13 mouse cellular contexts compared by ENCODE assay signal in the genomic region with DNA sequence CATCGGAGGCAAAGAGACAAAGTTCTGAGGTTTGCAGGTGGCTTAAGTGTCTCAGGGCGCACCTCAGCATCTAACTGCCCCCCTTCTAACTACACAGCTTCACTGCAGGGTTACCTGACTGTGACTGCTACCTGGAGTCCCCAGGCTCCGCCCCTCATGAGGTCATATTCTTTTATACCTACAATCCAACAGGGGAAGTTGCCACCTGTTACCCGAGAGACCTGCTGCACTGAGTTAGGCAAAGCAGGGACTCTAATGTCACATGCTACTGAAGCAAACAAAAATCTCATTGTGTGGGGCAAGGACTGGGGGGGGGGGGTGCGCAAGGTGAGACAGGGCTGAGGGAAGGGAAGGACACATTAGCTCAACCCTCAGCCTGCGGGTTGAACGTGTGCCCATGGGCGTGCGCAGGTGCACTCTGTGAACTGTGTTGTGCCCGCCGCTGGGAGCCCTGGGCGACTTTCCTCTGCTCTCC. TPM values are rescaled to one million over a fixed set of nuclear protein-coding genes. Genes with fewer than 3 reads are reported as not detected.
DNase-seq lines count a peak whose midpoint lies in the region; ATAC-seq and TF ChIP-seq lines count a peak whose summit lies in the region.
"Had no signal": no experiment of that assay in that cellular context is flagged by ENCODE, and none has a peak within 500 bp of the region (broad histone marks: within the 10 kb centered on the region; RNA-seq: fewer than 3 reads in every experiment).

A gene (minus strand): TSS at position 129 of the 475 bp plus-strand sequence.

- H3K4me1 ChIP-seq in hindbrain, postnatal 0 days (ENCODE audit: insufficient read depth, low read length): no peaks in the 10 kb centered on the region
- H3K4me1 ChIP-seq in hindbrain, embryonic 11.5 days (replicated peaks; ENCODE audit: control insufficient read depth, insufficient read depth, low read length): no peaks in the 10 kb centered on the region
- no peaks in the 10 kb centered on the region for H3K4me1 ChIP-seq in embryonic facial prominence, embryonic 14.5 days (ENCODE audit: control insufficient read depth, insufficient read depth, low read length)
- H3K4me1 ChIP-seq in heart, embryonic 12.5 days (replicated peaks): no peaks in the 10 kb centered on the region

- no peaks in the 10 kb centered on the region for H3K27me3 ChIP-seq in hindbrain, postnatal 0 days (ENCODE audit: insufficient read depth, low read length)
- no peaks in the 10 kb centered on the region for H3K27me3 ChIP-seq in hindbrain, embryonic 11.5 days (ENCODE audit: control insufficient read depth, insufficient read depth, low read length)
- no peaks in the 10 kb centered on the region for H3K27me3 ChIP-seq in embryonic facial prominence, embryonic 14.5 days (replicated peaks; ENCODE audit: control insufficient read depth, insufficient read depth, low read length)
- H3K27me3 ChIP-seq in heart, embryonic 12.5 days (replicated peaks): no peaks in the 10 kb centered on the region; the same call in 1 of the 2 replicates

- no peak within 1 kb of the TSS for H3K27ac ChIP-seq in hindbrain, postnatal 0 days
- no peak within 1 kb of the TSS for H3K27ac ChIP-seq in hindbrain, embryonic 11.5 days (ENCODE audit: low read depth, low read length)
- no peak within 1 kb of the TSS for H3K27ac ChIP-seq in embryonic facial prominence, embryonic 14.5 days (replicated peaks; ENCODE audit: low read depth, low read length)
- no peak within 1 kb of the TSS for H3K27ac ChIP-seq in heart, embryonic 12.5 days (ENCODE audit: poor library complexity, severe bottlenecking)
- H3K27ac ChIP-seq: forebrain, embryonic 10.5 days had no signal

- H3K4me3 ChIP-seq in hindbrain, postnatal 0 days (ENCODE audit: low read length): no peak within 1 kb of the TSS
- no peak within 1 kb of the TSS for H3K4me3 ChIP-seq in hindbrain, embryonic 11.5 days (ENCODE audit: low read depth, low read length)
- H3K4me3 ChIP-seq in embryonic facial prominence, embryonic 14.5 days (ENCODE audit: low read depth, low read length): 0 out of 2 replicates have a peak within 1 kb of the TSS, but pooled peaks have one; percentile 2
- H3K4me3 ChIP-seq in heart, embryonic 12.5 days: no peak within 1 kb of the TSS
- H3K4me3 ChIP-seq: forebrain, embryonic 10.5 days had no signal

- H3K4me2 ChIP-seq in hindbrain, postnatal 0 days (ENCODE audit: low read depth, low read length): no peak within 1 kb of the TSS
- no peak within 1 kb of the TSS for H3K4me2 ChIP-seq in hindbrain, embryonic 11.5 days (replicated peaks; ENCODE audit: low read depth, low read length)
- H3K4me2 ChIP-seq in embryonic facial prominence, embryonic 14.5 days (ENCODE audit: low read depth, low read length): peak within 1 kb of the TSS; percentile 15; the same call in 1 of the 2 replicates
- H3K4me2 ChIP-seq in heart, embryonic 12.5 days: no peak within 1 kb of the TSS

- no peak for DNase-seq in hindbrain, postnatal 0 days (ENCODE audit: low spot score)
- no peak for DNase-seq in hindbrain, embryonic 11.5 days (ENCODE audit: low spot score)
- DNase-seq in embryonic facial prominence, embryonic 14.5 days (ENCODE audit: low spot score): peak; percentile 77
- DNase-seq in kidney, postnatal 14 days: peak; percentile 76
- DNase-seq in lung, postnatal 4 days: peak; percentile 54
- DNase-seq in spleen, postnatal 10 days (ENCODE audit: low spot score in 2 of 2): no peak
- DNase-seq in layer of hippocampus, adult 18-20 months (ENCODE audit: low spot score in 2 of 2): no peak
- DNase-seq: cerebellum, adult 11-12 months; heart, adult 11 months; right cerebral cortex, postnatal 4 days; thymus, postnatal 14 days had no signal

- H3K9me3 ChIP-seq in hindbrain, postnatal 0 days (ENCODE audit: low read length): no peaks in the 10 kb centered on the region
- H3K9me3 ChIP-seq in hindbrain, embryonic 11.5 days (ENCODE audit: control insufficient read depth, low read length): no peaks in the 10 kb centered on the region
- H3K9me3 ChIP-seq in embryonic facial prominence, embryonic 14.5 days (ENCODE audit: control insufficient read depth, low read length): no peaks in the 10 kb centered on the region
- no peaks in the 10 kb centered on the region for H3K9me3 ChIP-seq in heart, embryonic 12.5 days (replicated peaks)
- H3K9me3 ChIP-seq: forebrain, embryonic 10.5 days had no signal

- TF ChIP-seq CTCF in hindbrain, postnatal 0 days (IDR thresholded peaks at IDR 0.05; ENCODE audit: low read depth): no peak

- no peak within 1 kb of the TSS for H3K9ac ChIP-seq in hindbrain, postnatal 0 days (replicated peaks; ENCODE audit: low read length)
- H3K9ac ChIP-seq in hindbrain, embryonic 11.5 days (ENCODE audit: low read depth, low read length): no peak within 1 kb of the TSS
- H3K9ac ChIP-seq in embryonic facial prominence, embryonic 14.5 days (ENCODE audit: low read depth, low read length): no peak within 1 kb of the TSS
- H3K9ac ChIP-seq in heart, embryonic 12.5 days: no peak within 1 kb of the TSS

- no peaks in the 10 kb centered on the region for H3K36me3 ChIP-seq in hindbrain, postnatal 0 days (ENCODE audit: insufficient read depth, low read length)
- no peaks in the 10 kb centered on the region for H3K36me3 ChIP-seq in hindbrain, embryonic 11.5 days (ENCODE audit: control insufficient read depth, insufficient read depth, low read length)
- H3K36me3 ChIP-seq in embryonic facial prominence, embryonic 14.5 days (ENCODE audit: control insufficient read depth, insufficient read depth, low read length): no peaks in the 10 kb centered on the region
- H3K36me3 ChIP-seq in heart, embryonic 12.5 days: no peaks in the 10 kb centered on the region
- H3K36me3 ChIP-seq: forebrain, embryonic 10.5 days had no signal

- ATAC-seq in hindbrain, postnatal 0 days: 0 out of 2 replicates have a peak, but pooled peaks have one; percentile 38
- no peak for ATAC-seq in hindbrain, embryonic 11.5 days (ENCODE audit: low FRiP score)
- peak; percentile 95 for ATAC-seq in embryonic facial prominence, embryonic 14.5 days (ENCODE audit: low read depth)
- no peak for ATAC-seq in heart, embryonic 12.5 days (ENCODE audit: insufficient number of reproducible peaks, low FRiP score)

- 57% methylated on average over 11 of the region's 12 CpGs for WGBS in hindbrain, postnatal 0 days
- WGBS in hindbrain, embryonic 11.5 days: 59% methylated on average over 11 of the region's 12 CpGs
- WGBS in embryonic facial prominence, embryonic 14.5 days: 49% methylated on average over 11 of the region's 12 CpGs
- WGBS in heart, embryonic 12.5 days: 53% methylated on average over 12 of the region's 12 CpGs

RNA-seq across cellular contexts. Expression of the gene that starts here (rescaled TPM):
- total RNA-seq in hindbrain, postnatal 0 days (2014; rRNA removed): 2.0 TPM in 1 of 2 replicates, not detected in the other
- 0.05 and 0.08 TPM in 2 replicates for polyA plus RNA-seq in hindbrain, postnatal 0 days (2015; fragmentation: Nextera tagmentation; extraction: Ambion mirVana)
- polyA plus RNA-seq in hindbrain, embryonic 11.5 days (2014; fragmentation: Nextera tagmentation; extraction: Ambion mirVana): 0.23 and 0.61 TPM in 2 replicates
- 1.2 and 1.5 TPM in 2 replicates for polyA plus RNA-seq in embryonic facial prominence, embryonic 14.5 days (2014; fragmentation: Nextera tagmentation; extraction: Ambion mirVana)
- total RNA-seq in layer of hippocampus, adult 18-20 months (2021): not detected
- polyA plus RNA-seq in heart, embryonic 12.5 days (2016; fragmentation: Nextera tagmentation; extraction: Ambion mirVana): not detected in 2 replicates

Comparison
In these comparisons a context has a peak if more than half of its experiments do, and no peak if none do; other contexts are left out.
1. ATAC-seq: peak in hindbrain, postnatal 0 days (single experiment) and embryonic facial prominence, embryonic 14.5 days (single experiment); none in hindbrain, embryonic 11.5 days (single experiment) and heart, embryonic 12.5 days (single experiment).
2. DNase-seq: peak in embryonic facial prominence, embryonic 14.5 days (single experiment), kidney, postnatal 14 days (single experiment) and lung, postnatal 4 days (2 of 2); none in hindbrain, postnatal 0 days (single experiment), hindbrain, embryonic 11.5 days (single experiment), spleen, postnatal 10 days (0 of 2) and layer of hippocampus, adult 18-20 months (0 of 2).